In genomic region chr11:99025878-99026277, GRCm38 (mm10) we compare ENCODE assay signal across 12 mouse cellular contexts. TPM values are rescaled to one million over a fixed set of nuclear protein-coding genes. Genes with fewer than 3 reads are reported as not detected.
"Had no signal": no experiment of that assay in that cellular context is flagged by ENCODE, and none has a peak within 500 bp of the region (broad histone marks: within the 10 kb centered on the region; RNA-seq: fewer than 3 reads in every experiment).

No protein-coding gene starts in this region.

- H3K27ac ChIP-seq: kidney, postnatal 0 days; limb, embryonic 13.5 days; liver, embryonic 14.5 days; midbrain, embryonic 13.5 days; neural tube, embryonic 15.5 days; stomach, postnatal 0 days had no signal

- DNase-seq: kidney, adult 11 months; kidney, adult 9 months; kidney, postnatal 36 days; lung, adult 18-20 months had no signal

- H3K36me3 ChIP-seq: midbrain, embryonic 13.5 days; neural tube, embryonic 15.5 days had no signal

- H3K27me3 ChIP-seq: limb, embryonic 13.5 days; midbrain, embryonic 13.5 days; neural tube, embryonic 15.5 days had no signal

- H3K4me2 ChIP-seq: midbrain, embryonic 13.5 days; neural tube, embryonic 15.5 days had no signal

- H3K9ac ChIP-seq: limb, embryonic 13.5 days; liver, embryonic 14.5 days; midbrain, embryonic 13.5 days; neural tube, embryonic 15.5 days had no signal

- H3K4me3 ChIP-seq: limb, embryonic 13.5 days; midbrain, embryonic 13.5 days; myocyte; neural tube, embryonic 15.5 days had no signal

- ATAC-seq: midbrain, embryonic 13.5 days had no signal

- H3K9me3 ChIP-seq: limb, embryonic 13.5 days; midbrain, embryonic 13.5 days; neural tube, embryonic 15.5 days had no signal

RNA-seq across cellular contexts. Expression of gene Gjd3, which starts 43.1 kb away (rescaled TPM):
- polyA plus RNA-seq: liver, adult 2 months; liver, embryonic 14.5 days had no signal
